Mouse (Mus musculus) liver, postnatal 0 days (tissue): ENCODE data around the gene Xbp1.

Experiments
- CTCF ChIP-seq: sonication (generic); IDR thresholded peaks from 2 replicates; pipeline ENCODE4 v1.5.1; 2016; ENCODE audit warnings: antibody characterized with exemption, low read depth
- EP300 ChIP-seq: IDR thresholded peaks from 2 replicates; pipeline ENCODE4 v1.6.1; 2016; ENCODE audit warnings: antibody characterized with exemption, low read depth, mild to moderate bottlenecking

DNA sequence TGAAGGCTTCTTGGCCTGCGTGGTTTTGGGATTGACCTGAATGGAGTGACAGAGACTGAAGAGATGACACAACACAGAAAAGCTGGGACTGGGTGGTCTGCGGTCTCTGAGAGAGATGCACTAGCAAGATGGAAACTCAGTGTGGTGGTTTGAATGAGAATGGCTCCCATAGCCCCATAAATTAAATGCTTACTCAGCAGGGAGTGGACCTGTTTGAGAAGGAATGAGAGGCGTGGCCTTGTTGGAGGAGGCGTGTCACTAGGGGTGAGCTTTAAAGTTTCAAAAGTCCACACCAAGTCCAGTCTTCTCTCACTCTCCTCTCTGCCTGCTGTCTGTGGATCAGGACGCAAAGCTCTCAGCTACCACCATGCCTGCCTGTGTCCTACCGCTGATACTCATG is 47.2 kb downstream of the Xbp1 start:
- TF ChIP-seq CTCF (no peak), EP300 (no peak)
